Mouse (Mus musculus): ENCODE measurements around the gene Fto. TPM values are rescaled to one million over a fixed set of nuclear protein-coding genes. Genes with fewer than 3 reads are reported as not detected.

The Fto gene
- total RNA-seq (2021): 100 to 1,000 TPM; 146 to 151 TPM
- long read RNA-seq, experiment 1, full-length matches to known transcripts: 46 of 66 reads
- long read RNA-seq, experiment 1, partial matches to known transcripts: 7 of 66 reads
- long read RNA-seq, experiment 1, other reads (novel, unspliced or antisense): 13 of 66 reads
- long read RNA-seq, experiment 2, full-length matches to known transcripts: 65 of 92 reads
- long read RNA-seq, experiment 2, partial matches to known transcripts: 11 of 92 reads
- long read RNA-seq, experiment 2, other reads (novel, unspliced or antisense): 16 of 92 reads

DNA sequence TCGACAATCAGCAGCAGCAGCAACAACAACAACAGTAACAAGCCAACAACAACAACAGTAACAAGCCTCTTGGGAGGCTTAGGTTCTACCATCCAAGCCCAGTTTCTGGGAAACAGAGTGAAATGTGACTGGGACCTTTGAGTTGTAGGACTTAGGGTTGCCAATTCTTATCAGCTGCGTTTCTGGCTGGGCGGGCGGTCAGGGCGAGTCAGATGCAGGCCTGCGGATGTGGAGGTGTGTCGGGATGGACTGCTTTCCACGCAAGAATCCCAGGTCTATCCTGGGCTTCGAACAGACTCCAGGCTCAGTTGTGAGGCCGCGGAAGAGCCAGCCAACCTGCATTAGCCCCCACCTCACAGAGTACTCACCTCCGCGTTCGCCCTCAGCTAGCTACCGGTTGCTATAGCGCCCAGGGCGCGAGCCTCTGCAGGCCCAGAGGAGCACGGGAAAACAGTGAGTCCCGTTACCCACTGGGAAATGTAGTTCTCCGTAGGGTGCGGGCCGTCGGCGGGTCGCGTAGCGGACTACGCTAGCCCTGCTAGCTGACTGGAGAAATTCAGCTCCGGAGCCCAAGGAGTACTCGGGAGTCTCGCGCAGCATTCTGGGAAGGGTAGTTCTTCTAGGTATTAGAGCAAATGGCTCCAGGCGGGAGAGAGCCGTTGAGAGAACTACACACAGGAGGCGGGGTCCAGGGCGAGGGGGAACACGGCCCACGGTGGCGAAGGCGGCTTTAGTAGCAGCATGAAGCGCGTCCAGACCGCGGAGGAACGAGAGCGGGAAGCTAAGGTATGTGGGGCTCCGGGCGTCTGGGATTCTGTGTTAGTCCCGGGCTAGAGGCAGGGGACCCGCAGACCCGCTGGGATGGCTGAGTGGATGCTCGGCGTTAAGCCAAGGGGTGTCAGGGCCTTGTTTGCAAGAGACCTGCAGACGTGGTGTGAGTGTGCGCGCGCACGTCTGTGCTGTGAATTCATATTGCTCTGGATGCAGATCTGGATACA is at the start of gene Fto, which contains the start of gene Rpgrip1l:
Fto (plus strand) TSS at position 691 of the 998 bp plus-strand sequence.
Rpgrip1l (minus strand) TSS at position 428 of the 998 bp plus-strand sequence.
- peak; percentile 81 for TF ChIP-seq CTCF (conservative IDR thresholded peaks at IDR 0.05)
- peak within 1 kb of the TSS; percentile 97 for H3K27ac ChIP-seq
- H3K4me3 ChIP-seq: peak within 1 kb of the TSS; percentile 79
- peak; percentile 96 to 99 for DNase-seq (ENCODE audit: low spot score in 2 of 2)

DNA sequence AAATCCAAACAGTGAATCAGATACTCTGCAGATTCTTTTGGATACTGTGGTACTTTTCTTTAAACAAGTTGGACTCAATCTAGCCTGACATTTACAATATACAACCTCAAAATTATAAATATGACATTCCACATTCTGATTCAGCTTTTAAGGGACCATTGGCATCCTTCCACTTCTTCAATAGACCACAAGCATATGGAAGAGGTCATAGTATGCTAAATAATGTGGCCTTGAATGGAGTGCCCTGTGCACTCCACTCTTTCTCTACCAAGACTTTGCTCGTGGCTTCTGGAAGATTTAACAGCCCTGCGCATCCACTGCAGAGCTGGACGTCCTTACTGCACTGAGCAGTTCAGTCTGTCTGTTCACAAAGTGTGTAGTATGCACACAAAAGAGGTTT is 49.4 kb upstream of the Fto start:
- TF ChIP-seq CTCF (conservative IDR thresholded peaks at IDR 0.05): no peak
- no peak for DNase-seq (ENCODE audit: low spot score in 2 of 2)
- Histone ChIP-seq H3K4me3 (no peak overlapping the region), H3K27ac (no peak overlapping the region)

DNA sequence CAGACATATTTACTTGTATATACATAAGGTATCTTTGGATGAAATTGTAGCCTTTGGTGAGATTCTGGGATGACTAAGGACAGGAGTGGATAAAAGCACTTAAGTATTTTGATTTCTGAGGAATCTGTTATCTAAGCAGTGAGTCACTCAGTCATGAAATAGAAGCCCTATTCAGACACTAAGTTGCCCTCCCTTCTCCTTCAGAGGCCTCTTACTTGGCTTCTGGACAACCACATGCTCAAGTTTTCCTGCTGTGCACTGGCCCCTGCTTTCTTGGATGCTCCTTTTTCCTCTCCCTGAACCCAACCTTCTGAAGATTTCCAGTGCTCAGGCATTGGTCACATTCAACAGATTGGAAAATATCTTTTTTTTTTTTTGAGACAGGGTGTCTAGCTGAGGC is 48.8 kb upstream of the Fto start:
- no peak for TF ChIP-seq CTCF (conservative IDR thresholded peaks at IDR 0.05)
- no peak overlapping the region for H3K4me3 ChIP-seq
- no peak overlapping the region for H3K27ac ChIP-seq
- no peak for DNase-seq (ENCODE audit: low spot score in 2 of 2)

DNA sequence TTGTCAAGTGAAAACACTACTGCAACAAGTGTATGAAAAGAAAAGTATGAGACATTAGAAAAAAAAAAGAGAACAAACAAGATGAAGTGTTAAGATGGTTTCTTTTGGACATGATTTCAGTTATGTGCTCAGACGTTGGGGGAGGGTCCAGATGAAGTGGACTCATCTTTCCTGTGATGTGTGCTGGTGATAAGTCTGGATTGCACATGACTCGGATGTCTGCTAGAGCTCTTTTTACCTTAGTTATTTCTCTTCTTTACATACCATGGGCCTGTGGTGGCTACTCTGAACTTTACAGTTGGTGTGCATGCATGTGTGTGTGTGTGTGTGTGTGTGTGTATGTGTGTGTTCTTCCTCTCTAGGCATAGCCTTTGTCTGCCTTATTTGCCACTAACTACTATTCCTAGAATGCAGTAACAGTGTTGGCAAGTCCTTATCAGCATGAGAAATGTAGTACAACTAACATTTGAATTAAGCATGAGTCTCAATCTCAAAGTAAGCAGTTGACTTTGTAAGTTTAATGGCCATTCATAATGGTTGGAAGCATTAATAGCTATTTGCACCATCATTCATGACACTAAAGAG is 43.9 kb upstream of the Fto start:
- no peak overlapping the region for H3K4me3 ChIP-seq
- TF ChIP-seq CTCF (conservative IDR thresholded peaks at IDR 0.05): no peak
- no peak for DNase-seq (ENCODE audit: low spot score in 2 of 2)
- H3K27ac ChIP-seq: no peak overlapping the region

DNA sequence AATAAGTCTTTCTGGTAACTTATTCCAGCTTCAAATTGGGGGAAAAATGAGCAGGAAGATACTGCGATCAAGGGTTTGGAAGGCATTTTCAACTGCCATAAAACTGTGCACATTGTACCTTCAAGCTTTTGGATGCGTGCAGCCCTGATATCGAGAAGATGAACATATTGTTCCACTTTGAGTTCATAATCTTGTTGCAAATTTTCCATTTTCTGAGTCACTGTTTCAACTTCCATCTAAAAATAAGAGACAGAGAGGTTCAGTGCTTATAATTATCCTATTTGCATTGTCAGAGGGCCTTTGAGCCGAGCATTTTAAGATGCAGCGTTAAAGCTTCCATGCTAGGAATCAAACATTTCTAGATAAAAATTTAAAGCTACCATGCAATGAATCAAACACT is 39.8 kb upstream of the Fto start:
- TF ChIP-seq CTCF (conservative IDR thresholded peaks at IDR 0.05): no peak
- Histone ChIP-seq H3K4me3 (no peak overlapping the region), H3K27ac (peak overlapping the region; percentile 75)
- DNase-seq (ENCODE audit: low spot score in 2 of 2): no peak

DNA sequence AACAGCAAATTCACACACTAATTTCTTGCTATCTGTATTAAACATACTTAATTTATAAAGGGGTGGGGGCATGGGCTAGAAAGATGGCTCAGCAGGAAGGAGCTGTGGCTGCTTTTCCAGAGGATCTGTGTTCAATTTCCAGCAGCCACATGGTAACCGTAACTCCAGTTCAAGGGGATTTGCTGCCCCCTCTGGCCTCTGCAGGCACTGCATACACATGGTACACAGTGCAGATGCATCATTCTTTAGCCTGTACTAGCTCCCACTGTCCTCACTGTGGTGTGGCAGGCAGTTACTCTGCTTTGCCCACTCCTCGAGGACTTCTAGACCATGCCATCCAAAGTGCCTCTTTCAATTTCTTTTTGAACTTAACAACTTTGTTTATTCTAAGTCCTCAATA is 37.0 kb upstream of the Fto start:
- DNase-seq (ENCODE audit: low spot score in 2 of 2): no peak
- peak; percentile 60 for TF ChIP-seq CTCF (conservative IDR thresholded peaks at IDR 0.05)

DNA sequence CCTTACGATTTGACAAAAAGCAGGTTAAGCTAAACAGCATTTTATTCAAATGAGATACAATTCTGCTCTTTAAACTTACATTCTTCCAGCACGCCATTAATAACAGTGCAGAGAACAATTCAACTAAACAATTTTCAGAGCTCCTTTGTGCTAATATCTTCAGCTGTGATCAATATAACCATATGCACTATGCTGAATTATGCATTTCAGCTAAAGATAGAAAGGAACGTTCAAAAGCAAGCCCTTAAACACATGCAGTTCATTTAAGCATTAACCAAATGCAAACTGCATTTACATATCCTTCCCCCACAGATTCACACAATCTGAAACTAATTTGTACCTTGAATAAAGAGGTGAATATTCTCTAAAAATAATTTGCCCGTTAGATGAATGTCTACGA is 35.3 kb upstream of the Fto start:
- peak overlapping the region; percentile 37; the same call in 1 of the 2 replicates for H3K27ac ChIP-seq
- no peak for DNase-seq (ENCODE audit: low spot score in 2 of 2)
- no peak overlapping the region for H3K4me3 ChIP-seq
- TF ChIP-seq CTCF (conservative IDR thresholded peaks at IDR 0.05): no peak

More for the DNA sequence above, 37.0 kb upstream of the Fto start:
- H3K27ac ChIP-seq: no peak overlapping the region
- no peak overlapping the region for H3K4me3 ChIP-seq

DNA sequence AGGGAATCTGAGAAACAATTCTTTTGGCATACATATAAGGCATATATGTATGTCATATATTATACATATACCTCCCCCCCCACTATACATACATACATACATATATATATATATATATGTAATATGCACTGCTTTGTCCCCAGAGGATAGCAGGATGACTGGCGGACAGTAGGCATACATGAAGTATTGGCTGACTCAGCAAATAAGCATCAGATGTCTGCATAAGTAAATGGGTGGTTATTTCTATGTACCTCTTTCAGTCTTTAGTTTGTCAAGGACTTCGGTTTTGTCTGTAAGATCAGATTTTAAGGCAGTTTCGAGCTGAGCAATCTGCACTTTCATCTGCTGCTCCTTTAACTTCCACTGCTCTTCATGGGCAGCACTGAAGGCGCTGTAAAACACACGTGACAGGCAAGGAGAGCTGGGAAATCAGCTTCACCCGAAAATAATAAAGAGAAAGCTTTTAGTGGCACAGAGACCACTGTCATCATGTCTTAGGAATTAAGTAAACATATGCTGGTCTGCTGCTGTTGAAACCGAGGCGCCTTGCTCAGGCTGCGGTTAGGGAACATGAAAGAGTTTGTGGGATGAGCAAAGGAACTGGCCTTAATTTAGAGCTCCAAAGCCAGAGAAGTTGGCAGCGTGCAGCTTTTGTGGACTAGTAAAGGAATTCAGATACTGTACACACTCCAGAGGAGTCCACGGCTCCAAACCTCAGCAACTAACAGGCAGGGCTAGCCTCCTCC is 32.7 kb upstream of the Fto start:
- Histone ChIP-seq H3K4me3 (no peak overlapping the region), H3K27ac (no peak overlapping the region)
- TF ChIP-seq CTCF (conservative IDR thresholded peaks at IDR 0.05): no peak
- no peak for DNase-seq (ENCODE audit: low spot score in 2 of 2)

DNA sequence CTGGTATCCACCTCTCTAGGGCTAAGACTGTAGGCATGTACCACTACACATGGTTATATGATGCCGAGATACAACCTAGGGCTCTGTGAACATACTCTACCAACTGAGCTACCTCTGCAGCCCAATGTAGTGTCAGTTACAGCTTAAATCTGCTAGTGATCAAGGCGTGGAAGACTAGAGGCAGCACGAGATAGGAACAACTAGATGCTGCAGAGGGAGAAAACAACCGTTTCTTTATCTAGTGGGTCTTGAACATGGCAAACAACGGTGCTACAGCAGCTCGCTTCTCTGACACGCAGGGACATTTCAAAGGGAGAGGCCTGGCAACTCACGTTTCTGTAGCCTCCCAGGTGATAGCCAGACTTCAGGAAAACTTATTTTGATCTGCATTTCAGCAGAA is 31.8 kb upstream of the Fto start:
- no peak overlapping the region for H3K27ac ChIP-seq
- no peak for TF ChIP-seq CTCF (conservative IDR thresholded peaks at IDR 0.05)
- no peak overlapping the region for H3K4me3 ChIP-seq
- DNase-seq (ENCODE audit: low spot score in 2 of 2): no peak

DNA sequence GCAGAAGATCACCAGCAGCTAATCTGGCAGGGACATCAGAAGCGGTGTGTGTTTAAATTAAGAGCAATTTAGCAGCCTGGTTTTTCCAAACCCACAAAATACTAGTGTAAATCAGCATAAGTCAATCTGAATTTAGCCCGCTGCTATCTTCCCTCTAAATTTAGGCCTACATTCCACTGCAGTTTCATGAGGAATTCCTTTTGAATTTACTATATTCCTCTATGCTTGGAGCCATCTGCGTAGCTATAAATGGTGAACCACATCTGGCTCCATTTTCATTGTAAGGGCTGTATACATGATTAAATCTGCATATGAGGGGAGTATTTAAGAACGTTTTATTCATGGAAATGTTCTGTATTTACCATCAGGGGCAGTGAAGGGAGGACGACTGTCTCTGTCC is 30.7 kb upstream of the Fto start:
- DNase-seq (ENCODE audit: low spot score in 2 of 2): no peak
- no peak overlapping the region for H3K27ac ChIP-seq
- no peak for TF ChIP-seq CTCF (conservative IDR thresholded peaks at IDR 0.05)
- H3K4me3 ChIP-seq: no peak overlapping the region

DNA sequence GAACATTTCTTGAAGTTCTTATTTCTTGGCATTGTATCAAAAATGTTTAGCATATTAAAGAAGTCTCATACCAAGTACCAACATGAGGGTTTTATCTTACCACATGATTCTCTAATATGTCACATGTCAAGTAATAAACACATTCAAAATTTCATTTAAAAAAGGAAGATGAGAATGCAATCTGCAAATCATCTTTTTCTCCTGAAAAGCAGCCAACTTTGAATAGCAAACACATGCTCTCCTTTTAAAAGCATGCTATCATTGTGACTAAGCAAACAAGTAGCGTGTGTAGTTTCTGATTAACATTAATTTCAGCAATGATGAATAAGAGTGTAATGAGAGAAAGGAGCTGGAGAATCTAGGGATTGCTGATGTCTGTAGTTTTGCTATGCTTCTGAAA is 29.5 kb upstream of the Fto start:
- DNase-seq (ENCODE audit: low spot score in 2 of 2): peak in 1 of 2 experiments; percentile 38

DNA sequence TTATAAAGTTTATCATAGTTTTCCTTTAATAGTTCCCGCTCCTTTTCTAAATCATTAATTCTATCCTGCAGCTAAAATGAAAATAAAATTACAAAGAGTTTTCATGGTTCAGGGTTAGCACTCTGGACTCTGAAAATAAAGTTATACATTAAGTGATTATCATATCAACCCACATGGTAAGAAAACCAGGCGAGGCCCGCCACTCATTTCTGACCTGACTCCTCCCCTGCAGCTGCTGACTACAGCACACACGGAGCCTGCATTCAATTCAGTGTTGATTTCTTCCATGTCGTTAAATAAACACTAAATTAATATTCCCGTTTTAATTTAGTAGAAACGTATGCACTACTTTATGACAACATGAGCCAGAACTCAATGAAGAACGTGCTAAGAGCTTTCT is 27.1 kb upstream of the Fto start:
- H3K4me3 ChIP-seq: no peak overlapping the region
- H3K27ac ChIP-seq: no peak overlapping the region
- DNase-seq (ENCODE audit: low spot score in 2 of 2): no peak
- no peak for TF ChIP-seq CTCF (conservative IDR thresholded peaks at IDR 0.05)

More for the DNA sequence above, 29.5 kb upstream of the Fto start:
- TF ChIP-seq CTCF (conservative IDR thresholded peaks at IDR 0.05): no peak
- no peak overlapping the region for H3K4me3 ChIP-seq
- no peak overlapping the region for H3K27ac ChIP-seq

All from layer of hippocampus, adult 2 months (tissue).